Mouse (Mus musculus): ENCODE data around the gene Ctsh.

The Ctsh gene

DNA sequence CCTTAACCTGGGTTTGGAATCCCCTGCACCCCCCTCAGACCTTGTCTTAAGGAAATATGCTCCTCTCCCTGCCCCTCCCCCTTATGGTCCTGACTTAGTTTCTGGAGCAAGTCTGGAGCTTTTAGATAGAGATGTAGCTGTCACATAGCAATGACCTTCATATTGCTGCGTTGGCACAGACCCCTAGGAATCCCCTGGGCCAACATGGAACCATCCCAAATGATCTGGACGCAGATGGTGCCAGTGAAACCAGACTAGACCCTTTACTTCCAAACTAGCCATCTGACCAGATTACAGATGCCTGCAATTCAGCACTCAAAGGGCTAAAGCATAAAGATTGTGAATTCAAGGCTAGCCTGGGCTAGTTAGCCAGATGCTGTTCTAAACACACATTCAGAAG lies 2.8 kb downstream of the Ctsh start:
- in situ Hi-C loops (cut with MboI, MseI) = no loop called here

DNA sequence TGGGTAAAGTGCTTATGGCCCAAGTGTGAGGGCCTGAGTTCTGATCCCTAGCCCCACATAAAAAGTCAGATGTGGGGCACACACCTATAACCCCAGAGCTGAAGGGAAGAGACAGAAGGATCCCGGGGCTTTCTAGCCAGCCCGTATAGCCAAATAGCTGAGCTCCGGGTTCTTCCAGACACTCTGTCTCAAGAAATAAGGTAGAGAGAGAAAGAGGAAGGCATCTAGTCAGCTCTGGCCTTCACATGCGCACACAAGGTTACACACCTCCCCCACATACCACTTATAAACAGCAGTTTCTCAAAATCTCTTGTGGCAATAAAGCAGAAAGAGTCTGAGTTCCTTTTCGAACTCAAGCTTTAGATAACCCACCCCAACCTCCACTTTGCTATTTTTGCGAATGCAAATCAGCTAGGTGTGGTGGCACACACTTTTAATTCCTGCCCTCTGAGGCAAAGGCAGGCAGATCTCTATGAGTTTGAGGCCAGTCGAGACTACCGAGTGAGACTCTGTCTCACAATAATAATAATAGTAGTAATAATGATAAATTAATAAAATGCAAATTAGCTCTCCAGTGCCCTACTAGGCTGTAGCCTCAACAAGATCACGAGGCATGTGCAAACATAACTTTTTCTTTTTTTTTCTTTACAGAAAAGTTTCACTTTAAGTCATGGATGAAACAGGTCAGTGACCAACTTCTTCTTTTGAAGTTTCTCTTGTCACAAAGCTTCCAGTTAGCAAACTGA lies 6.0 kb downstream of the Ctsh start:
- in situ Hi-C loops (cut with MboI, MseI) = loop anchor here (10.0 kb wide), 1 partner anchor 225 kb away; no protein-coding TSS in a partner anchor

DNA sequence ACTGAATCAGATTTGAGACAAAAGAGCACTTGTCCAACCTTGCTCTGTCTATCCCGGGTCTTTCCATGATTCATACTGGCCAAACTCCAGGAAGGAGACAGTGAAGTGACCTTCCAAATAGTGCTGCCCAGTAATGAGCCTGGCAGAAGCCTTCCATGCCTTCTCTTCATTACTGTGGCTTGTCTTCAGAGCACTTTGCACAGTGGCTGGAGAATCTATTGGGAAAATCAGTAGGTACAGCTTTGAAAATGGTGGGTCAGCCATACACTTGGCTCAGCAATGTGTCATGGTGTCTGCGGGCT lies 6.6 kb downstream of the Ctsh start:
- in situ Hi-C loops (cut with MboI, MseI) = loop anchor here (10.0 kb wide), 1 partner anchor 226 kb away; no protein-coding TSS in a partner anchor

DNA sequence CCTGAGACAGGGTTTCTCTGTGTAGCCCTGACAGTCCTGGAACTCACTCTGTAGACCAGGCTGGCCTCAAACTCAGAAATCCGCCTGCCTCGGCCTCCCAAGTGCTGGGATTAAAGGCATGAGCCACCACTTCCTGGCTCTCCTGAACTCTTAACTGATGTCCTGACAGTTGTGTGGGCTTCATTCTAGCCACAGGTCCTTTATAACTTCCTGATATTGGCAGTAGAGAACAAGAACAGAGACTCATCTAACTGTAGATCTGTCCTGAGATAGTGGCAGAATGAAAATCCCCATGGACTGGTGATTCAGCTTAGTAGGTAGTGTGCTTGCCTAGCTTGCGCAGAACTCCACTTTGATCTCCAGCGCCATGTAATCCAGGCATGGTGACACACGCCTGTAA lies 7.0 kb downstream of the Ctsh start:
- in situ Hi-C loops (cut with MboI, MseI) = loop anchor here (10.0 kb wide), 1 partner anchor 226 kb away; no protein-coding TSS in a partner anchor

DNA sequence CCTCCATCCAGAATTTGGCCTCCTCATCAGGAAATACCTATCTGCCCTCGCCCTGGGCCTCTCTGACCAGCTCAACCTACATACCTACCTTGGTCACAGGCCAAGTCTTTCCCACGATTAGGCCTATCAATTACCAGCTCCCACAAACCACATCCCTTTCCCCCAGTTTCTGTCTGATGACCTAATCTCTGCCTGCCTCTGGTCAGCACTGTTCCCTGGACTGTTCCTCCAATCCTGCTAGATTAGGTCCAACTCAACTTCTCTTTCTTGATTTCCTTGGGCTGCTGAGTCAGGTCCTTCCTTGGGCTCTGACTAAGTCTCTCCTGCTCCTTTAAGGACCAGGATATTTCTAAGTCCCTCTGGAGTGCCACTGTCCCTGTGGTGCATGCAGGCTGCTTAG lies 13.4 kb downstream of the Ctsh start:
- in situ Hi-C loops (cut with MboI, MseI) = loop anchor here (10.0 kb wide), 1 partner anchor 233 kb away; no protein-coding TSS in a partner anchor

DNA sequence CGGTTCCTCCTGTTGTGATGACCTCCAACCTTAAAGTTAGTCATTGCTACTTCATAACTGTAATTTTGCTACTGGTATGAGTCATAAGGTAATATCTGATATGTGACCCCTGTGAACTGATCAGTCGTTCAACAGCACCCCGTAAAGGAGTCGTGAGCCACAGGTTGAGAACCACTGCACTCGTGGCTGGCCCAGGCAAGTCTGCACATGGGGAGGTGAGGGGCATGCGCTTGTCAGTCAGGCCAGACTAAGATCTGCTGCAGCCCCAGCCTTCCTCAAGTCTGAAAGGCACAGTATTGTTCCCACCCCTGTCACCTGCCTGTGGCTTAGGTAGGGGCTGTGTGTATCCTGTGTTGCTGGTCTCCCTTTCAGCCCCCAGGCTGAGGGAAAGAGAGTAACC lies 14.8 kb downstream of the Ctsh start:
- in situ Hi-C loops (cut with MboI, MseI) = loop anchor here (10.0 kb wide), 1 partner anchor 234 kb away; no protein-coding TSS in a partner anchor

DNA sequence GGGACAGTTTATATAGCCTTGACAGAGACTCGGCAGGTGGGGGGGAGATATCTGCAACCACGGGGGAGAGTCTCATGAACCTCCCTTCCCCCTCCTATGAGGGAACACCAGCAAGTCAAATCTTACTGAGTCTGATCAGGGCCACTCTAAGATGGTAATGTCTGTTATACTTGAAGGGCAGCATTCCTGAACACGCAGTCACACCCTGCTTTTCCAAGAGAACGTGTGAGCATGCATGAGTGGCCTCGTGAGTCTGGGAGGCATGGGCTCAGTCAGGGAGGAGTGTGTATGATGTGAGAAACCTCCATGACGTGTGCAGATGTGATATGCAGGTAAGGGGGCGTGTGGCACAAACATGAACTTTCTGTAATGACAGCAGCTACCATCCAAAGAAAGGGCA lies 15.5 kb downstream of the Ctsh start:
- in situ Hi-C loops (cut with MboI, MseI) = loop anchor here (10.0 kb wide), 1 partner anchor 235 kb away; no protein-coding TSS in a partner anchor

DNA sequence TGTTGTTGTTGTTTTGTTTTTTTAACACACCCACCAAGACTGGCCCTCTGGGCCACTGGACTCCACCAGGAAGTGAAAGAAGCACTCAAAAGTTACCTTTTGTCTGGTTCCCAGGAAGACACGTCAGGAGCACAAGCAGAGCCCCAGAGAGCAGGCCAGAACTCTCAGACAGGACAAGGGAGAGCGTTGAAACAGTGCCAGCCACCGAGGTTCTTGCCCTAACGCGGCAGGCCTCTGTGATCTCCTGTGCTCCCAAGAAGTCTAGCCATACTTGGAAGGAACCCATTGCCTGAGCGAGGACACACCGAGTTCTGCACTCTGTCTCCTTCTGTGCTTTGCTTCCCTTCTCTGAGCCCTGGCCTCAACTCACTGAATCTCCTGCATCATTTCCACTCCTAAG lies 16.2 kb downstream of the Ctsh start:
- in situ Hi-C loops (cut with MboI, MseI) = loop anchor here (10.0 kb wide), 1 partner anchor 95 kb away; no protein-coding TSS in a partner anchor

DNA sequence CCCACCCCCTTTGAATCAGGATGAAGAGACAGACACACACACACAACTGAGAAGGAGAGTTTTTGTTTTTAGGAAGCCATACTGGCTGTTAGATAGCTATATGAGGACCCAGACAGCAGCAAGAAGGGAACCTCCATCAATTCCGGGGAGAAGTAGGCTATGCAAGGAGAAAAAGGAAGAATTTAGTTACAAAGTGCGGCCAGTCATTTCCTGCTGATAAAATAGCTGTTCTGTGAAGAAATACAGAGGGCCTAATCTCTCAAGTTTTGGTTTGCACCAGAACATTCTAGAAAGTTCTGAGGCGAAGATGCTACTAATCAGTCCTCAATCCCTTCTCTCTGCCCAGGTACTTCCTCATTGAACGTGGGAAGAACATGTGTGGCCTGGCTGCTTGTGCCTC lies 21.4 kb downstream of the Ctsh start:
- in situ Hi-C loops (cut with MboI, MseI) = loop anchor here (10.0 to 25.0 kb wide), 2 partner anchors 101 to 863 kb away; partner anchors contain the start of gene Mthfs

DNA sequence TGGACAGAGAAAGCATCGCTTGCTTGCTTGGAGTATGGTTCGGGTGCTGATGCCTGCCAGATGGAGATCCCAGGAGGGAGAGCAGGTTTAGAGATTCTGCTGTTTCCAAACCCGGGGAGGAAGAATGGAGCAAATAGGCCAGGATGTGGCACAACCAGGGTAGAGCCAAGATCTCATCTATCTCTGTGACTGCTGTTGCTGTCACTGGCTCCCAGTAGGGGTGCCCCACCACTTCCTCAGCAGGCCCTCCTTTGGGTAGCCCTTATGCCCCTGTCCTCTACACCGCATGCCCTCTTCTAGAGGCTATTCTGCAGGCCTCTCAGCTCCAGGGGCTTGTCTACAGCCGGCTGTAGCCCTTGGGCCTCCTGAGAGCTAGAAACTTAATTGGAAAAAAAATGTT lies 22.2 kb downstream of the Ctsh start:
- in situ Hi-C loops (cut with MboI, MseI) = loop anchor here (10.0 to 25.0 kb wide), 2 partner anchors 101 to 864 kb away; partner anchors contain the start of gene Mthfs

DNA sequence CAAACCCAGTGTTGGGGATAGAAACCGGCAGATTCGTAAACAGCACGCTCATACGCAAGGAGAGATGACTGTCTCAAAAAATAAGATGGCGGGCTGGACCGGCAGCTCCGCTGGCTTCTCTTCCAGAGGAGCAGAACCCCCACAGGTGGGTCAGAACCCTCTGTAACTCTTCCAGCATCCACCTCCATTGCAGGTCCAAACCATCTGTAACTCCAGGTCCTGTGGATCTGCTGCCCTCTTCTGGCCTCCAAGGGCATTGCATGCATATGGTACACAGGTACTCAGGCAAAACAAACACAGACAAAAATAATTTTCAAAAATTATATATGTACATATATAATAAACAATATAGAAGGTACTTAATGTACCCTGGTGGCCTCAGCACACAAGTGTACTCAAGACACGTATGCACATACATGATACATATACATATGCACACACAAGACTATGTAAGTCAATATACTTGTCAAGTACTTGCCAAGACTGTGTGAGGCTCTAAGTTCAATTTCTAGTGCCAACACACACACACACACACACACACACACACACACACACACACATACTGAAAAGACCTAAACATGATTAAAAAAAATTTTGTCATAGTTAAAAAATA lies 23.0 kb downstream of the Ctsh start:
- in situ Hi-C loops (cut with MboI, MseI) = loop anchor here (10.0 to 25.0 kb wide), 2 partner anchors 102 to 865 kb away; partner anchors contain the start of gene Mthfs

DNA sequence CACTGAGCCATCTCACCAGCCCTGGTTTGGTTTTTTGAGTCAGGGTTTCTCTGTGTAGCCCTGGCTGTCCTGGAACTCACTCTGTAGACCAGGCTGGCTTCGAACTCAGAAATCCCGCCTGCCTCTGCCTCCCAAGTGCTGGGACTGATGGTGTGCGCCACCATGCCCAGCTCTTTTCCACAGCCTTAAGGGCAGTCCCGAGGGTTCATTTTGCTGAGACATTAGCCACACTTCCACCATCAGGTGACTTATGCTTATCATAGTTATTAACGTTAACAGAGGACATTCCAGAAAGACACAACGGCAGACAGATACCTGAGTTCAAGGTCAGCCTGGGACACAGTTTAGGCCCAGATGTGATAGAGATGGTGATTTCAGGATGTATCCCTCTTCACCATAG lies 28.0 kb downstream of the Ctsh start:
- in situ Hi-C loops (cut with MboI, MseI) = loop anchor here (25.0 kb wide), 1 partner anchor 870 kb away; the partner anchor contains the start of gene Mthfs

DNA sequence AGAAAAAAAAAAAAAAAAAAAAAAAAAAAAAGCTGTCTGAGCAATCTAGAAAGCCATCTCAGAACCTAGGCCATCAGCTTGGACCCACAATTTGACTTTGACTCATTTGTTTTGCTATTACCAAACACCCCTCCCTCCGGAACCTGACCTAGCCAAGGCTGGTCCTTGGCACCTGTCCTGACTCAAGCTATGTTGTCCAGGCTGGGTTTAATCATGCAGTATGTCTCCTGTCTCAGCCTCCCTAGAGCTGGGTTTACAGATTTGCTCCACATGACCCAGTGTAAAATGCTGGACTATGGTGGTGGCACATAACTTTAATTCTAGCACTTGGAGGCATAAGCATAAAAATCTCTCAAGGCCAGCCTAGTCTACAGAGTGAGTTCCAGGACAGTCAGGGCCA lies 29.0 kb downstream of the Ctsh start:
- in situ Hi-C loops (cut with MboI, MseI) = loop anchor here (25.0 kb wide), 1 partner anchor 871 kb away; the partner anchor contains the start of gene Mthfs

DNA sequence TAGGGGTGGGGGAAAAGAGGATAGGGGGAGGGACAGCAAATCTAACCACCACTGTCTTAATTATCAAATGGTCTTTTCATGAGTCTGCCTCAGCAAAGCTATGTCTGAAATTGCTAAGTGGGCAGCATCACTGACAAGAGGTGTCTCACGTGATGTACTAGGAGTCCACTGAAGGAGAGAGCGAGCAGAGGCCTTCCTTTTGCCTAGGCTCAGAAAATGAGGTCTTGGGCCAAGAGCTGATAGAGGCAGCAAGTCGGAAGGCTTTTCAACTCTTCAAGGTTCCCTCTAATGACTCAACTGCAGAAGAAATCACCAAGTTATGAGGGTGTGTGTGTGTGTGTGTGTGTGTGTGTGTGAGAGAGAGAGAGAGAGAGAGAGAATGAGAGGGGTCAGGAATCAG lies 30.2 kb downstream of the Ctsh start:
- in situ Hi-C loops (cut with MboI, MseI) = loop anchor here (25.0 kb wide), 1 partner anchor 872 kb away; the partner anchor contains the start of gene Mthfs

DNA sequence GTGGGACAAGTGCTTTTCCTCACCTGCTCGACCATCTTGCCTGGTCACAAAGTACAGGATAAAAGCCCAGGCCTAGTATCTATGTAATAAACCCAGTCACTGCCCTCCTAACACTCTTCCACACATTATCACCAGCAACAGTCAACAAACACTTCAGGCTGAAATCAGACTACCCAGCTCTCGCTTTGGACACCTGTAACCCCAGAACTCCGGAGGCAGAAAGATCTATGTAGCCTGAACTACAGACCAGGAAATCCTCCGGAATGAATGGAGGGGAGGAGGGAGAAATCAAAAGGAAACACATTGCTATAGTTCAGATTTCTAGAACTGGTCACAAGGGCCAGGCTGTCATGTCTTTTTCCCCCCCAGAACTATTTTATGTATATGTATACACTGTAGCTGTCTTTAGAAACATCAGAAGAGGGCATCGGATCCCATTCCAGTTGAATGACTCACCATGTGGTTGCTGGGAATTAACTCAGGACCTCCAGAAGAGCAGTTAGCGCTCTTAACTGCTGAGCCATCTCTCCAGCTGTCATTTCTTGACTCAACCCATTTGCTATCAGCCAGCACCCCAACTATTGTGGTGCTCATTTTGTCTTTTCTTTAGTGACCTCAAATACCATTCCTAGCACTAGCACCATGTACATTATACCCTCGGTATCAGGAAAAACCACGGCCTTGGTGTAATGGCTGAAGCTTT lies 31.0 kb downstream of the Ctsh start:
- in situ Hi-C loops (cut with MboI, MseI) = loop anchor here (25.0 kb wide), 1 partner anchor 873 kb away; the partner anchor contains the start of gene Mthfs

DNA sequence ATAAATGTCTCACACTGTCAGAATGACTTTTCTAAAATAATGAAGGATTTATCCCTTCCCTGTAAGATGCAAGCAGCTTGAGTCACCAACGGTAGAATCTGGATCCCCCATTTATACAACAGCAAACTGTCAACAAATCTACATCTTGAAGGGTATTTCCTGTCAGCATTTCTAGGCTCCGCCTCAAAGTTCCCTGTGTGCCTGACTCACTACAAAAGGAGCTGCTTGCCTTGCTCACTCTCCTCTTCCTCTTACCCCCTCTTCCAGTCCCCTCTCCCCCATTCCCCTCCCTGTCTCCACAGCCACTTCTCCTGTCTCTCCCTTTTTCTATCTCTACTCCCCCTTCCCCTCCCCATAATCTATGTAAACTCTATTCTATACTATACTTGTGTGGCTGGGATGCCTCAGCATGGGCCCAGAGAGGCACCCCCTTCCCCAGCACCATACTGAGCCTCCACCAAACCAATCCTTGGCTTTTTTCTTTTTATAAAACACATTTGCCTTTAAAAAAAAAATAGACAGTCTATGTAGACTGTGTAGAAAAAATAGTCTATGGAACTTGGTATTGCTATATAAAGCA lies 34.0 kb downstream of the Ctsh start:
- in situ Hi-C loops (cut with MboI, MseI) = loop anchor here (25.0 kb wide), 1 partner anchor 876 kb away; the partner anchor contains the start of gene Mthfs

DNA sequence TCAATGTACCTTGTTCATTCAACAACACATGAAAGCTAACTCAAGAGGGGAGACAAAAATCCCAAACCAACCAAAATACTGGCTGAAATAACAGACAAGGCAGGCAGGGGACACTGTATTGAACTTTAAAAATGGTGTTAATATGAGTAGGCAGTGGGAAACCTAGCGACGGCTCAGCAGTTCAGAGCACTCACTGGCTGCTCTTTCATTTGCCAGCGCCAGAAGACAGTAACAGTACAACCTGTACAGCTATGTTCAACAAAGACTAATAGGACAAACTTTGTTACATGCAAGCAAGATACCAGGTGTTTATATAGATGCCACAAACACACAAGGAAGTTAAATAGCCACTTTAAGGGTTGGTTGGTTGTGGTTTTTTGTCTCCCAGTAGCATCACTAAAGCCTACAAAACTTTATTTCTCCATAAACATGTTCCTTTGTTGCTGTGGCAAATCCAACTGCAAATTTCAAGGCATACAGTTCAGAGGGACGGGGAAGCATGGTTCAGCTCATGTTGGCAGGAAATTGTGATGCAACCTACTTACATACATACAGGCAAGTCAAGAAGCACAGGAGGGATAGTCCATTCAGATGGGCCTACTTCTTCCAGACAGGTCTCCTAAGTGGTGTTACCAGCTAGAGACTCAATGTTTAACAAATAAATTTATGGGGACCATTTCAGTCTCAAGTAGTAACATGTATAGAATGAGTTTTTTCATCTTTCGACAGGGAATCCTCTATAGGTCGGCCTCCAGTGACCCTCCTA lies 35.6 kb downstream of the Ctsh start:
- in situ Hi-C loops (cut with MboI, MseI) = loop anchor here (25.0 kb wide), 1 partner anchor 877 kb away; the partner anchor contains the start of gene Mthfs

DNA sequence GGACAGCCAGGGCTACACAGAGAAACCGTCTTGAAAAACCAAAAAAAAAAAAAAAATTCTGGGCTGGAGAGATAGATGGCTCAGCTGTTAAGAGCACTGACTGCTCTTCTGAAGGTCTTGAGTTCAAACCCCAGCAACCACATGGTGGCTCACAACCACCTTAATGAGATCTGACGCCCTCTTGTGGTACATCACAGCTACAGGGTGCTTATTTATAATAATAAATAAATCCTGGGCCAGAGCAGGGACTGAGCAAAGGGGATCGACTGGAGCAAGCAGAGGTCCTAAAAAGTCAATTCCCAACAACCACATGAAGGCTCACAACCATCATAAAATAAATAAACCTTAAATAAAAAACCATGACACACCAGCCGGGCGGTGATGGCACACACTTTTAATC lies 45.0 kb downstream of the Ctsh start:
- in situ Hi-C loops (cut with MboI, MseI) = loop anchor here (25.0 kb wide), 1 partner anchor 887 kb away; the partner anchor contains the start of gene Mthfs

DNA sequence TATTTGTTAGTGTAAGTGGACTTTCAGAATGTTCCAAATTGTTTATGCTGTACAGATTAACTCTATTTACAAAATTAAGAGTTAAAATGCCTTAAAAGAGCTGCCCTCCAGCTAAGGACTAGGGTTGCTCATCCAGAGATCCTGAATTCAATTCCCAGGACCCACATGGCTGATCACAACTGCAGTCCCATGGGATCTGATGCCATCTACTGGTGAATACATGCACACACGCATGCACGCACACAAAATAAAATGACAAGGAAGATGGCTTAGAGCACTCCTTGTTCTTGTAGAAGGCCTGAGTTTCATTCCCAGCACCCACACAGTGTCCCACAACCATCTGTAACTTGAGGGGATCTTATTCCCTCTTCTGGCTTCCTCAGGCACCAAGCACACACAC lies 46.8 kb downstream of the Ctsh start:
- in situ Hi-C loops (cut with MboI, MseI) = loop anchor here (10.0 to 25.0 kb wide), 2 partner anchors 1388 to 1636 kb away; partner anchors contain the start of gene Mthfsl

DNA sequence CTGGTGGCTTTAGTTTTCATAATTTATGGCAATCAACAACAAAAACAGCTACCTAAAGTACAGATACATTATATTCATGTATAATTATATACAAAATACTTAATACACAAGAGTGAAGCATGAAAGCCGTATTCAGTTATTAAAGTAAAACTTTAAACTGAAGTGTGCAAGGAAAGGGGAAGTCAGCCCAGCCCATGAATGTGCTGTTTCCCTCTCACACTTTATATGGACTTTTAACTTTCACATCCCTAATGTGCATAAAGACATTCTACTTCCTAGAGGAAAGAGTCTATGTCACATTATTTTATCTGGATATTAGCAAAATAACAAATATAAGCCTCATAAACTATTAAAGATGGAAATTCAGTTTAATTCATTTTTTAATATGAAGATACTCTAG lies 51.5 kb downstream of the Ctsh start:
- in situ Hi-C loops (cut with MboI, MseI) = loop anchor here (10.0 to 25.0 kb wide), 2 partner anchors 1393 to 1641 kb away; partner anchors contain the start of gene Mthfsl

Data from T-helper 2 cell (primary cell).